Mouse (Mus musculus) c-Kit-positive CD71-positive TER-119-positive erythroid progenitor cells, embryonic 14.5 days (primary cell): ENCODE results near the gene Lrrc26.

Experiments used
- DNase-seq: peaks from one replicate; pipeline ENCODE4 v3.0.0-alpha.2; 2013; ENCODE audit warnings: low spot score

Gene Lrrc26

DNA sequence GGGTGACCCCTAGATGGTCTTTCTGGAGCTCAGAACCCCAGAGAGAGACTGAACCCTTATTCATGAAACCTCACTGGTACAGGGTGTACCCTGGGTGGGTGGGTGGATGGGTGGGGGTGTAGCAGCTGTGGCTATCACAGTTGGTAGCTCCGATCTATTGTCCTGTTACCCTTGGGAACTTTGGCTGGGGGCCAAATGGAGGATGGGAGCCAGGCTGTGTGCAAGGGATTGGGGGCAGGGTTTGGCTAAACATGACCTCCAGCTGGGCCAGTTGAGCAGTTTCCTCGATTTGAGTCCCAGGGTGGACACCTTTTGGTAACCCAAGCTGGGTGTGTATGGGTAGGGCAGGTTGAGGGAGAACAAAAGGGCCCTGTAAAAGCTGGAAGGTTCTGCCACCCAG is 23.0 kb upstream of the Lrrc26 start:
- DNase-seq = no peak

- no peak for DNase-seq
These were observed 22.5 kb upstream of the Lrrc26 start for GRCm38 (mm10) chr2:25267241-25267640.

DNA sequence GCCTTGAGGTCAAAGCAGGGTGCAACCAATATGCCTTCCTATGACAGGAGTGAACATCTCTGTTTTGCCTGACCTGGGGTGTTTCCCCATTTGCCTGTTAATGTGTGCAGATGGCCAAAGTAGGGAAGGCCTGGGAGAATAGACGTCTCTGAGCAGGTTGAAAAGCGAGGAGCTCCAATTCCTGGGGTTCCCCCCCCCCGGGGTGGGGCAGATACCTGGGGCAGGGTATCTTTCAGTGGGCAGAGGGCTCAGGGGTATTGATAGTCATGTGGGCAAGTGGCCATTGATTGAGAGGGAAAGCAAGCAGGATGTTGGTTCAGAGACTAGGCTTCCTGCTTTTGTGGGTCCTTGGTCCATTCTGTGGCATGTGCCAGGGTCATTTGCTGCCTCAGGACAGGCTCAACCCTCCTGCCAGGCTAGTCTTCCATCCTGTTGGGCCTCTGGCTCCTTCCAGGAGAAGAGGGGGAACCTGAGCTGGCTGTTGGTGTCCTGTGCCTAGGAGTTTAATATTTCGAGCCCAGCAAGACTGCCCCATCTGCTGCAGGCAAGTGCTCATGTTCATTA is 21.9 kb upstream of the Lrrc26 start:
- DNase-seq = no peak

DNA sequence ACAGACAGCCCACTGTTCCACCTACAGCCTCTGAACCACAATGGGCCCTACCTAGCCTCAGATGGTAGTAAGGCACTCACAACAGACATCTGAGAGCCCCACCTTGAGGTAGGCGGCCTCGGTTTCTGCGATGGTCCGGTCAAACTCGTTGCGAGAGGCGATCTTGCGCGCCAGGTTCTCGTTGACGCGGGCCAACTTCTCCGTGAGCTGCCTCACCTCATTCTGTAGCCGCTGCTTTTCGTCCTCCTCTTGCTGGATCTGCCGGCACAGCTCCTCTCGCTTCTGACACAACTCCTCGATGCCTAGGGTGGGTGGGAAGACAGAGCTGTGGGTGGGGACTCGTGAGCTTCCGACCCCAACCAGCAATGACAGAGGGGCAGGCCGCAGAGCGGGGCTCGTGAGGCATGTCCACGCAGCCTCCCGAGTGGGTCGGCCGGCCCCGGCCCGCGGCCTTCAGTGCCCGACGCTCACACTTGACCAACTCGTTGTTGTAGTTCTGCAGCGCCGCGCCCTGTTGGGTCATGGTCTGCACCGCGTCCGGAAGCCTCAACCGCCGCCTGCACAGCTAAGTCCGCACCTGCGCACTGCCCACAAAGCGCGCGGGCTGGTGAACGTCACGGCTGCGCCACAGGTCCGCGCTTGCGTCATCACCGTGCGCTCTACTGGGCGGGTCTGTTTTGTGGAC is 17.7 kb upstream of the Lrrc26 start, which contains the start of the genes Ssna1 and Anapc2:
Gene Ssna1, minus strand, starts transcription at position 612 of the 685 bp plus-strand sequence.
Gene Anapc2, plus strand, starts transcription at position 652 of the 685 bp plus-strand sequence.
- peak; percentile 97 for DNase-seq

DNA sequence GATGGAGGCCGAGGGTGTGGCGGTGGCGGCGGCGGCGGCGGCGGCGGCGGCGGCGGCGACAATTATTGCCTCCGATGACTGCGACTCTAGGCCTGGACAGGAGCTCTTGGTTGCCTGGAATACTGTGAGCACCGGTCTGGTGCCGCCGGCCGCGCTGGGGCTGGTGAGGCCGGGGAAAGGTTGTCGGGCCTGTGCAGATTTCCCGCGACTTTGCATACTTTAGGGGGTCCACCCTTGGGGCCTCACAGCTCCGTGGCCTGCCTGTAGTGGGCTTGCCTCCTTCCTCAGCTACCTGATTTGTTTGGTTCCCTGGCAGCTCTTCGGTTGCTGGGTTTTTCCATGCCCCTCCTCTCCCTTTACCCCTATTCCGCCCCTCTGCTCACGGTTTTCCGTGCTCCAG is 17.2 kb upstream of the Lrrc26 start:
- DNase-seq = no peak

DNA sequence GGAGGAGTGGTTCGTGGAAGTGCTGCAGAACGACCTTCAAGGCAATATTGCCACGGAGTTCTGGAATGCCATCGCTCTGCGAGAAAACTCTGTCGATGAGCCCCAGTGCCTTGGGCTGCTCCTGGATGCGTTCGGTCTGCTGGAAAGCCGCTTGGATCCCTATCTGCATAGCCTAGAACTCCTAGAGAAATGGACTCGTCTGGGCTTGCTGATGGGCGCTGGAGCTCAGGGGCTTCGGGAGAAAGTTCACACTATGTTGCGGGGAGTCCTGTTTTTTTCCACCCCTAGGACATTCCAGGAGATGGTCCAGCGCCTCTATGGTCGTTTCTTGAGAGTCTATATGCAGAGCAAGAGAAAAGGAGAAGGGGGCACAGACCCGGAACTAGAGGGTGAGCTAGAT is 16.7 kb upstream of the Lrrc26 start:
- no peak for DNase-seq

DNA sequence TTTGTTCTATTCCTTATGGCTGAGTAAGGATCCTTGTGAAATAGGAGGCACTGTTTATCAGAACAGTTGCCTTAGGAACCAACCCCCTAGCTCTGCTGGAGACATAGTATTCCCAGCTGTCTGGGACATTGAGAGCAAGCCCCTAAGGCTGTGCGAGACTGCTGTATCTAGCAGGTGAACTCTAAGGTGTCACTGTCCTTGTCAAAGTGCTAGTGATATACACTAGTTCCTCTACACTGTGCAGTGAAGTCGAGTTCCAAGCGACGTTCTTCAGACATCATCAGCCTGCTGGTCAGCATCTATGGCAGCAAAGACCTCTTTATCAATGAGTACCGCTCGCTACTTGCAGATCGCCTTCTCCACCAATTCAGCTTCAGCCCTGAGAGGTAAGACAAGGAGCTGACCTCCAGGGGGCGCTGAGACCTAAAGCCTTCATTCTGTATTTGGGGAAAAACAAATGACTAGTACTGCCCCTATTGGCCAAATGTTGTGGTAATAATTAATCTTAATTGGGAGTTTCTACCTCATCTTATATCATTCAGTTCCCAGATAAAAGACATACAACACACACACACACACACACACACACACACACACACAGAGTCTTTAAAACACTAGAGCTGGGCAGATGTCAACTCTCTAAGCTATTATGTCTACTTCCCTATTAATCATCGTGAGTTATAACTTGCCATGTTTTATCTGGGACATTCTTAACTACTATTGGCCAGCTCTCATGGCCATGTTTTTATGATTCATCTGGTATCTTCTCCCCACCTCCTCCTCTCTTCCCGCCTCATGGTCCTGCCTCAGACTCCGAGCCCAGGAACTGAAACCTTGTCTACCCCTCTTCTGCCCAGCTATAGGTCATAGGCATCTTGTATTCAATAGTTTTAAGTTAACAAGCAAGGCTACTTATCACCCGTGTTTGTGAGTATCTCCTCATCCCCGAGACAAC is 10.5 kb upstream of the Lrrc26 start:
- peak; percentile 86 for DNase-seq

DNA sequence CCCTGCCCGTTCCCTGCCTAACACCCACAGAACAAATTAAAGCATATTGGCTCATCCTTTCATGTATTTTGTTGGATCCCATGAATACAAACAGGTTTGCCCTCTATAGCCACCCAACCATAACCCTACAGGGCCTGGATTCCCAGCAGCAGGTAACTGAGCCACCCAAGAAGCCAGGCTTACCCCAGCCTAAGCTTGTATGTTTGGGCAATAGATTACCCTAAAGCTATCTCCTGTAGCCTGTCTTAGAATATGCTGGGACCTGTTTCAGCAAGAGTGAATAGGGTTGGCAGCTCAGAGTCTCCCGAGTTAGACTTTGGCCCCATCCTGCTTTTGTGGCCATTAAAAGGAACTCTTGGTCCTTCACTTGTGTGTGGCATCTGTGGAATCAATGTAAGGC is 4.2 kb upstream of the Lrrc26 start:
- DNase-seq = no peak

GRCm38 (mm10) chr2:25286314-25286713 is 3.4 kb upstream of the Lrrc26 start:
- DNase-seq = no peak

DNA sequence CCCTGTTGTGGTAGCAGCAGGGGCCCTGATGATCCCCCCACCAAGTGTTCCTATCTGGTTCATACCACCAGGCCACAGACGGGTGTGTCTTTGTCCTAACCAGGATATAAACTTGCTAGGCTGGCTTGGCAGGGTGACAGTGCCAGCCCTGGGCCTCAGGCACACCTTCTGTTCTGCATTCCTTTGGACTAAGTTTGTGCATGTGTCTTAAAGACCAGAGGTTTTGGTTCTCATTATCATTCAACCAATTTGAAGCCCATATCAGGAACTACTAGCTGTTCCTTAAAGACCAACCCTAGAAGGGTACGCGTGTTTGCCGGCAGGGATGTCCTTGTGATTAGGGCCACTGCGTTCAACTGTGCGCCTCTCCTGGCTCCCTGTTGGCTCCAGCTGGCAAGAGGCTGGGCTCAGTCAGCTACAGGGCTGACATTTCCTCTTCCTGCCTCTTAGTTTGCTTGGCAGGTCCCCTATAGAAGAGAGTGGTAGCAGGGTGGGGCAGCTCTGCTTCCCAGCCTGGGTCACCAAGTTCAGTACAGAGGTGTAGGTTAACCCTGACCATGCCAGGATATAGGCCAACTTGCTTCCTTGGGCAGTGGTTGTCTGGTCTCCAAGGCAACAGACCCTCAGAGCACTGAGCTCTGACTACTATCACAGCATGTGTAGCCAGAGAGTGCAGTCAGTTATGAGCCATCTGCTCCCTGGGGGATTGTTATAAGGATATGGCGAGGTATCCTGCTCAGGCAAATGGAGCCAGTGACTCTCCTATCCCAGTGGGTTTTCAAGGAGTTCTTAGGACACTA is 2.7 kb upstream of the Lrrc26 start:
- no peak for DNase-seq

- DNase-seq = no peak
These were observed 1.6 kb upstream of the Lrrc26 start, which contains the start of gene Tmem210 for GRCm38 (mm10) chr2:25287927-25288649. TSS of gene Tmem210 (plus strand) at chr2:25288145.

DNA sequence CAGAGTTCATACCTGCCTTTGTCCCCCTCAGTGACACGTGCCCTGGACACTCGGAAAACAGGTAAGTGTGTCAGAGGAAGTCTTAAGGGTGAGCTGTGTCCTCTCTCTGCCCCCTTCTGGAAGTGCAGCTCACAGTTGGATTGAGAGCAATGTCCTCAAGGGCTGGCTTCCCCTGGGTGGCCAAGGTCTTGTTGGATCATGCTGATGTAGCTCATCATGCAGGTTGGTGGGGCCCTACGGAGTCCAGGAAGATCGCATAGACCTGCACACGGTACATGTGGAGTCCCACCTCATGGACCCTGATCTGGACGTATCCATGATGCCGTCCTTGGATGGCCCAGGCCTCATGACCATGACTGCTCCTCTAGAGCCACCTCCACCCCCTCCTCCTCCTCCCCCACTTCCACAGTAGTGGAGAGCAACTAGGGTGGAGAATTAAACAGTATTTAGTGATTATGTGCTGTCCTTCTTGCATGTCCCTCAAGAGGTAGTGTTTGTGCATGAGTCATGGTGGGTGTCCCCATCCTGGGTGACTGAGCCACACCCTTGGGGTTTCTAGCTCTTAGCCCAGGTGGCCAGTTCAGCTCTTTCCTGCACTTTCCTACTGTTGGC is 875 bp upstream of the Lrrc26 start:
- no peak for DNase-seq

DNA sequence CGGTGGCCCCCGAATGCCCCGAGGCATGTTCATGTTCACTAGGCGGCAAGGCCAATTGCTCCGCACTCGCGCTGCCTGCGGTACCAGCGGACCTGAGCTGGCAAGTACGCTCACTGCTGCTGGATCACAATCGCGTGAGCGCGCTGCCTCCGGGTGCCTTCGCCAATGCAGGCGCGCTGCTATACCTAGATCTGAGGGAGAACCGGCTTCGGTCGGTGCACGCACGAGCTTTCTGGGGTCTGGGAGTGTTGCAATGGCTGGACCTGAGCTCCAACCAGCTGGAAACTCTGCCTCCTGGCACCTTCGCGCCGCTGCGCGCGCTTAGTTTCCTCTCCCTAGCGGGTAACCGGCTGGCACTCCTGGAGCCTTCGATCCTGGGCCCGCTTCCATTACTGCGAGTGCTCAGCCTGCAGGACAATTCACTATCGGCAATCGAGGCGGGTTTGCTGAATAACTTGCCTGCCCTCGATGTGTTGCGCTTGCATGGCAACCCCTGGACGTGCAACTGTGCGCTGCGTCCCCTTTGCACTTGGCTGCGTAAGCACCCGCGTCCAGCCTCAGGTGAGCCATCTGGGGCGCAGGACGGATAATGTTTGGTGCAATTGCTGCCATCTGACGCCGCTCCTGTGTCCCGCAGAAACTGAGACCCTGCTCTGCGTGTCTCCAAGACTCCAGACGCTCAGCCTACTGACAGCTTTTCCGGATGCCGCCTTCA is 543 bp downstream of the Lrrc26 start:
- no peak for DNase-seq

DNA sequence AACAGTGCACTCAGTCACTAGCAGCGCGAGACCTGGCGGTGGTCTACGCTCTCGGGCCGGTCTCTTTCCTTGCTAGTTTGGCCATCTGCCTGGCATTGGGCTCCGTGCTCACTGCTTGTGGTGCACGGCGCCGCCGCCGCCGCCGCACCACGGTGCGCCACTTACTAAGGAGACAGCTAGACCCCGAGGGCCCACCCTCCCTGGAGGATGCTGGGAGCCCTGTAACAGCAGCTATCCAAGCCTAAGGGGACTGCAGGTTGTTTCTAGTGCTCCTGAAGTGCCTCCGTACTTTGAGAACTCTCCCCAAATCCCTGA is 1.1 kb downstream of the Lrrc26 start:
- no peak for DNase-seq

DNA sequence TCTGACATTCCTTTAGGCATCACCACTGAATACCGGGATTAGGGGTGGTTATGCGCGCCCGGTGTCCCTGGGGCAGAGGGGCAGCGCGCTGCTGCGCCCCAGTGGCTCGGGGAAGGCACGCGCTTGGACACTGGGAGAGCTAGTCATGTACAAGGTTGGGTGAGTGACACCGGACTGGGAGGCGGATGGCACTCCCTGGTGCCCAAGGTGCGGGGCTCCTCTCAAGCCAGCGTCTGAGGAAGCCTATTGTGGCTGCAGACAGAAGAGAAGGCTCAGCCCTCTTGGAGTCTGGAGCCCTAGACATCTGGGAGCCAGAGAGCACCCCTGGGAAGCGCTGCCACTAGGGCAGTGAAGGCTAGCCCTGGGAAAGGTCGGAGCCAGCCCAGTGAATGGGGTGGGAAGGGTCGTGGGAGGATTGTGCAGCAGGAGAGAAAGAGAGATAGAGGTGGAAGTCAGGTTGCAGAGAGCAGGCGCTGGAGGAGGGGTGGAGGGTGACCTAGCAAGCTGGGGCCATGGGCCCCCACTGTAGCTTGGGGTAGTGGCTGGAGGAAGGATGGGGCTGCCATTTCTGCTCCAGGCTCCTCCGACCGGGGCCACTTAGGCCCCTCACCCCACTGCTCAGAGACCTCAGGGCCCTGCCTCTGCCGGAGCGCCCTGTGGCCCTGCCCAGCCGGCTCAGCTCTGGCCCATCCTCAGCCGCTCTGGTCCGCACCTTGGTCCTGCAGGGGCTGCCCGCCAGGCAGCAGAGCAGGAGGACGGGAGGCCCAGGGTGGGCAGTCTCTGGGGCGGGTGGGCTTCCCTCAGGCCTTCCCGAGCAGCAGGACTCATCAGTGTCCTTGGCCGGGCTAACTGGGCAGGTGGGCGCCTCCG is 1.7 kb downstream of the Lrrc26 start:
- DNase-seq = no peak

DNA sequence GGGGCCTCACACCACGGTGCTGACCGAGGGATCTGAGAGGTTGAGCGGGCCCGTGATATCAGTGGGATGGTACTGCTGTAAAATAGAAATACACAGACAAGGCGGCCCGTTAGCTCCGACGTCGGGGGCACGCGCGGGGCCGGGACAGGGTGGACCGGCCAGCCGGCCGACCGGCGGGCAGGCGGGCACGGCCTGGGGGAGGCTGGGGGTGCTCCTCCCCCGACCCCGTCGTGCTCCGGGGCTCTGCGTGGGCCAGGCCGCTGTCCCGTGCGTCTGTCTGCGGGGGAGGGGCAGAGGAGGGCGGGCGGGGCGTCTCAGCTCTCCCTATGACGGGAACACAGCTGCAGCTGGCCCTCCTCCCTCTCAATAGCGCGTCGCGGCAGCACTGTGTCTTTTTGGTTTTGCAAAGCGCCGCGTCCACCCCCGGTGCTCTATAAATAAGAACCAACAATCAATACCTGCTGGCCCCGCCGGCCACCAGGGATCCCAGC is 2.4 kb downstream of the Lrrc26 start:
- no peak for DNase-seq

DNA sequence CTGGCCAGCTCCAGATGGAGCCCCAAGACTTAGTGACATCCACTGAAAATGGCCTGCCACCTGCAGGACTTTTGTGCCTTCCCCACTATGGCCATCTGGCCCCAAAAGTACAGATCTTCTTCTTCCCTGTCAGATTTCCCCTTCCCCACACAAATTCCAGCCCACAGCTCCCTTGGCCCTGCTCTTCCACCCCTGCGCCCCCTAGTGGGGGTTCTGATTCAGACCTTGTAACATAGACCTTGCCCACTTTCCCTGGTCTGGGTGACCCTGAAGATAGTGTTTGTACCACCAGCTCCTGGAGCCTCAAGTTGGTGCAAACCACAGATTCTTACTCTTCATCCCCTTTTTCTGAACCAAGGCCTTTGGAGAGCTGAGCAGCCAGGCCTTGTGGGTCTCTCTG is 3.1 kb downstream of the Lrrc26 start:
- peak; percentile 60 for DNase-seq

- DNase-seq = no peak
These were observed 4.0 kb downstream of the Lrrc26 start for GRCm38 (mm10) chr2:25293706-25294105.

DNA sequence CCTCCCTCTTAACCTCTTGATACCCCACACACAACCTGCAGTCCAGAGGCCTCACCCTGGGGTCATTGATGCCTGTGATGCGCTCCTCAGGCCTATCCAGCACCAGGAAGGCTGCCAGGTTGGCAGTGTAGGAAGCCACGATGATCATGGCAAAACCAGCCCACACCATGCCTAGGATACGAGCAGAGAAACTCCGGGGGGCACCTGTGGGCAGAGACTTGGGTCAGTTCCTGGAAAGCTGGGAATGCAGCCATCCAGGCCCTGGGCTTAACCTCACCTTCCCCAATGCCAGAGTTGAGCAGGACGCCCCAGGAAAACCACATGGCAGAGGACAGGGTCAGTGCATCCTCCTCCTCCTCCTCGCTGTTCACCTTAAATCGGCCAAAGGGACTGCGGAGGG is 7.4 kb downstream of the Lrrc26 start:
- no peak for DNase-seq
